Mouse (Mus musculus): ENCODE data around the gene Sccpdh. TPM values are rescaled to one million over a fixed set of nuclear protein-coding genes. Genes with fewer than 3 reads are reported as not detected.
"Not testable (repeated sequence)": the region's sequence is repeated elsewhere in the genome, so short reads cannot be mapped to it uniquely, and the experiment has no call there.

Sccpdh gene
- polyA plus RNA-seq, 1 experiment from 2014 or later, result 14.8 TPM

GRCm38 (mm10) chr1:179677031-179677430 lies 9.0 kb downstream of the Sccpdh start:
- WGBS (ENCODE audit: insufficient replicate concordance), result 76% methylated on average over 2 of the region's 2 CpGs
- Histone ChIP-seq H3K36me3 (peaks cover 10% of the 10 kb centered on the region; the same call in 1 of the 2 replicates), H3K4me2 (no peak overlapping the region), H3K27me3 (replicated peaks) (no peaks in the 10 kb centered on the region; the same call in 1 of the 2 replicates), H3K9me3 (replicated peaks) (no peaks in the 10 kb centered on the region), H3K4me3 (no peak overlapping the region), H3K4me1 (no peaks in the 10 kb centered on the region), H3K27ac (no peak overlapping the region), H3K9ac (no peak overlapping the region)
- ATAC-seq, result no peak

- no peak for ATAC-seq
- Histone ChIP-seq H3K4me1 (0 out of 2 replicates have a peak, but pooled peaks cover 4% of the 10 kb centered on the region), H3K4me3 (no peak overlapping the region), H3K27ac (no peak overlapping the region), H3K9me3 (replicated peaks) (no peaks in the 10 kb centered on the region), H3K27me3 (replicated peaks) (no peaks in the 10 kb centered on the region), H3K36me3 (peaks cover 13% of the 10 kb centered on the region; the same call in 1 of the 2 replicates), H3K9ac (no peak overlapping the region), H3K4me2 (no peak overlapping the region)
- 89% methylated on average over 4 of the region's 4 CpGs for WGBS (ENCODE audit: insufficient replicate concordance)
Measured at GRCm38 (mm10) chr1:179679326-179679725, 11.3 kb downstream of the Sccpdh start.

GRCm38 (mm10) chr1:179682753-179683152 lies 14.7 kb downstream of the Sccpdh start:
- WGBS (ENCODE audit: insufficient replicate concordance), result 56% methylated on average over 9 of the region's 10 CpGs
- H3K27ac ChIP-seq; ATAC-seq; H3K9me3 ChIP-seq (replicated peaks); H3K27me3 ChIP-seq (replicated peaks); H3K4me2 ChIP-seq; H3K4me3 ChIP-seq; H3K9ac ChIP-seq; H3K4me1 ChIP-seq: not testable (repeated sequence)
- peaks cover 13% of the 10 kb centered on the region; the same call in 1 of the 2 replicates for H3K36me3 ChIP-seq

- Histone ChIP-seq H3K4me2 (no peak overlapping the region), H3K27ac (no peak overlapping the region), H3K27me3 (replicated peaks) (no peaks in the 10 kb centered on the region), H3K36me3 (peaks cover 13% of the 10 kb centered on the region; the same call in 1 of the 2 replicates), H3K4me1 (0 out of 2 replicates have a peak, but pooled peaks cover 4% of the 10 kb centered on the region), H3K4me3 (no peak overlapping the region), H3K9me3 (replicated peaks) (no peaks in the 10 kb centered on the region), H3K9ac (no peak overlapping the region)
- 84% methylated on average over 6 of the region's 6 CpGs for WGBS (ENCODE audit: insufficient replicate concordance)
- ATAC-seq, result no peak
Measured at GRCm38 (mm10) chr1:179686348-179686747, 18.3 kb downstream of the Sccpdh start.

DNA sequence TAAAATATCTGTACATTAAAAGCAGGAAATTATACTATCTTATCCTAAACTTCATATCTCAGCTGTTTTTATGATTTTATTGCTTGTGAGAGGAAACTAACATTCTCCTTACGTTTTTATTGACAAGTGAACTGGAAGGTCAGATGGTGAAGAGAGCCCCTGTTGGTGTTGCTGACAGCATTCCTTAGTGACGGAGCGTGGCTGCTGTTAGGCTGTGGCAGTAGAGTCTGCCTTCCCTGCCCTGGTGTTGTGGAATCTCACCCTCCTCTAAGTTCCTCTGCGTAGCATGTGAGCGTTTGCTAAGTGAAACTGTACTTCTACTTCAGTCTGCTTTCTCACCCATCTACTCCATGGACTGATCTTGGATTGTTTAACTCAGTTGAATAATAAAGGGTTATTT lies 18.8 kb downstream of the Sccpdh start:
- Histone ChIP-seq H3K9me3 (replicated peaks) (no peaks in the 10 kb centered on the region), H3K27me3 (replicated peaks) (no peaks in the 10 kb centered on the region), H3K4me3 (no peak overlapping the region), H3K27ac (no peak overlapping the region), H3K9ac (no peak overlapping the region), H3K4me2 (no peak overlapping the region), H3K36me3 (peaks cover 11% of the 10 kb centered on the region; the same call in 1 of the 2 replicates), H3K4me1 (0 out of 2 replicates have a peak, but pooled peaks cover 4% of the 10 kb centered on the region)
- no peak for ATAC-seq
- WGBS (ENCODE audit: insufficient replicate concordance), result 77% methylated on average over 5 of the region's 5 CpGs

- Histone ChIP-seq H3K9me3 (replicated peaks) (no peaks in the 10 kb centered on the region), H3K9ac (no peak overlapping the region), H3K36me3 (peaks cover 6% of the 10 kb centered on the region; the same call in 1 of the 2 replicates), H3K27ac (no peak overlapping the region), H3K4me1 (0 out of 2 replicates have a peak, but pooled peaks cover 4% of the 10 kb centered on the region), H3K4me2 (no peak overlapping the region), H3K4me3 (no peak overlapping the region), H3K27me3 (replicated peaks) (no peaks in the 10 kb centered on the region)
- WGBS (ENCODE audit: insufficient replicate concordance), result 44% methylated on average over 1 of the region's 1 CpGs
- ATAC-seq, result no peak
Measured at GRCm38 (mm10) chr1:179687305-179687704, 19.3 kb downstream of the Sccpdh start.

DNA sequence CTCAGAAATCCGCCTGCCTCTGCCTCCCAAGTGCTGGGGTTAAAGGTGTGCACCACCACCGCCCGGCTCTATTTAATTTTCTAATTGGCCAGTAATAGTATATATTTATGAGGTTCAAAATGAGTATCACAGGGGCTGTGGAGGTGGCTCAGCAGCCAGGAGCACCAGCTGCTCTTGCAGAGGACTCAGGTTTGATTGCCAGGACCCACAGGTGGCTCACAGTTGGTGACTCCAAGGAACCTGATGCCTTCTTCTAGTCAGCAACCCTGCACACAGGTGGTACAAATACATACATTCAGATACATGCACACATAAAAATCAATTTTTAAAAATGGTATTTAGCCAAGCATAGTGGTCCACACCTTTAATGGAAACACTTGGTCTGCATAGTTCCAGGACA lies 20.0 kb downstream of the Sccpdh start:
- Histone ChIP-seq H3K27ac (no peak overlapping the region), H3K4me2 (no peak overlapping the region), H3K4me3 (no peak overlapping the region), H3K9me3 (replicated peaks) (no peaks in the 10 kb centered on the region), H3K9ac (no peak overlapping the region), H3K27me3 (replicated peaks) (no peaks in the 10 kb centered on the region), H3K4me1 (0 out of 2 replicates have a peak, but pooled peaks cover 2% of the 10 kb centered on the region), H3K36me3 (peaks cover 5% of the 10 kb centered on the region; the same call in 1 of the 2 replicates)
- no peak for ATAC-seq
- 81% methylated on average over 3 of the region's 3 CpGs for WGBS (ENCODE audit: insufficient replicate concordance)

GRCm38 (mm10) chr1:179688415-179688814 lies 20.4 kb downstream of the Sccpdh start:
- Histone ChIP-seq H3K4me1 (no peaks in the 10 kb centered on the region), H3K9me3 (replicated peaks) (no peaks in the 10 kb centered on the region), H3K9ac (no peak overlapping the region), H3K27ac (no peak overlapping the region), H3K27me3 (replicated peaks) (no peaks in the 10 kb centered on the region), H3K4me3 (no peak overlapping the region), H3K4me2 (no peak overlapping the region), H3K36me3 (peaks cover 5% of the 10 kb centered on the region; the same call in 1 of the 2 replicates)
- no peak for ATAC-seq
- 65% methylated on average over 6 of the region's 6 CpGs for WGBS (ENCODE audit: insufficient replicate concordance)

- ATAC-seq, result no peak
- H3K9ac ChIP-seq, result no peak overlapping the region
- H3K27ac ChIP-seq, result no peak overlapping the region
- no peak overlapping the region for H3K4me2 ChIP-seq
- H3K27me3 ChIP-seq (replicated peaks), result no peaks in the 10 kb centered on the region
- H3K4me3 ChIP-seq, result no peak overlapping the region
- no peaks in the 10 kb centered on the region for H3K4me1 ChIP-seq
- no peaks in the 10 kb centered on the region for H3K9me3 ChIP-seq (replicated peaks)
- 70% methylated on average over 5 of the region's 5 CpGs for WGBS (ENCODE audit: insufficient replicate concordance)
- peaks cover 5% of the 10 kb centered on the region; the same call in 1 of the 2 replicates for H3K36me3 ChIP-seq
Measured at GRCm38 (mm10) chr1:179688914-179689313, 20.9 kb downstream of the Sccpdh start.

DNA sequence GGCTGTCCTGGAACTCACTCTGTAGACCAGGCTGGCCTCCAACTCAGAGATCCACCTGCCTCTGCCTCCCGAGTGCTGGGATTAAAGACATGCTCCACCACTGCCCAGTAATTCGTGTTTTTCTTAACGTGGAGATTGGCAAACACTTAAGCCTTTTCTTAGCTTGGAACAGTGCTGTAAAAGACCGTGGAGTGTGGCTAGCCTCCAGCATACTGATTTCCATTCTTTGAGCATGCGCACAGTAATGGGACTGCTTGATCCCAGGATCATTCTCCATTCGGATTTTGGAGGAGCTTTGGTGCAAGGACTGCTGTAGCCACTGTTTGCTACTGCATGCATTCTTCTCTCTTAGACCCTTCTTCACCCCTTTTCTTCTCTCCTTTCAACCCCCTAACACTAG lies 21.5 kb downstream of the Sccpdh start:
- WGBS (ENCODE audit: insufficient replicate concordance), result 59% methylated on average over 6 of the region's 6 CpGs
- ATAC-seq, result no peak

GRCm38 (mm10) chr1:179704150-179704549 lies 36.1 kb downstream of the Sccpdh start:
- WGBS (ENCODE audit: insufficient replicate concordance), result 11% methylated on average over 3 of the region's 3 CpGs
- ATAC-seq, result no peak; the same call in 1 of the 2 replicates
- H3K4me2 ChIP-seq, result 0 out of 2 replicates have a peak overlapping the region, but pooled peaks have one; percentile 1
- H3K4me3 ChIP-seq, result no peak overlapping the region
- 0 out of 2 replicates have a peak, but pooled peaks cover under 1% of the 10 kb centered on the region for H3K27me3 ChIP-seq (replicated peaks)
- H3K36me3 ChIP-seq, result no peaks in the 10 kb centered on the region
- peaks cover 10% of the 10 kb centered on the region for H3K4me1 ChIP-seq
- no peak overlapping the region for H3K9ac ChIP-seq
- no peak overlapping the region for H3K27ac ChIP-seq
- H3K9me3 ChIP-seq (replicated peaks), result no peaks in the 10 kb centered on the region

More for the DNA sequence above, 21.5 kb downstream of the Sccpdh start:
- Histone ChIP-seq H3K9me3 (replicated peaks) (no peaks in the 10 kb centered on the region), H3K4me2 (no peak overlapping the region), H3K27ac (no peak overlapping the region), H3K36me3 (peaks cover 5% of the 10 kb centered on the region; the same call in 1 of the 2 replicates), H3K9ac (no peak overlapping the region), H3K4me1 (no peaks in the 10 kb centered on the region), H3K4me3 (no peak overlapping the region), H3K27me3 (replicated peaks) (no peaks in the 10 kb centered on the region)

GRCm38 (mm10) chr1:179705154-179705553 lies 37.1 kb downstream of the Sccpdh start:
- ATAC-seq, result no peak
- 78% methylated on average over 6 of the region's 6 CpGs for WGBS (ENCODE audit: insufficient replicate concordance)

DNA sequence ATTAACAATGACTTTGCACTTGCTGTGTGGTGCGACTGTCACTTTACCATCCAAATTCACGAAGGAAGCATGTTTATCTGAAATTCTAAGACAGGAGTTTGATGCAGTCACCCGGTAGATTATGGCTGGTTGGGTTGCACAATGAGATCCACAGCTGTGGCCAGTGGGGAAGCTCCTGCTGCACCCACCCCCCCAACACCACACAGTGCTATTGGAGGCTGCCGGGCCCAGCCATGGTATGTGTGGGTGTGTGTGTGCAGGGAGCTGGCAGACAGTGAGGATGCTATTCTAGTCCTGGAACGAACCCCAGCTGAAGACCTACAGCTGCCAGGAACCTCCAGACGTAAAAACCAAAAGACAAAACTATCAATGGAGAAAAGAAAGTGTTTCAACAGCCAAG lies 41.4 kb downstream of the Sccpdh start:
- Histone ChIP-seq H3K36me3 (no peaks in the 10 kb centered on the region), H3K4me2 (no peak overlapping the region), H3K4me3 (no peak overlapping the region), H3K4me1 (peaks cover 2% of the 10 kb centered on the region), H3K27me3 (replicated peaks) (no peaks in the 10 kb centered on the region), H3K9ac (no peak overlapping the region), H3K27ac (no peak overlapping the region), H3K9me3 (replicated peaks) (no peaks in the 10 kb centered on the region)
- 55% methylated on average over 6 of the region's 6 CpGs for WGBS (ENCODE audit: insufficient replicate concordance)
- no peak for ATAC-seq

More at GRCm38 (mm10) chr1:179705154-179705553, 37.1 kb downstream of the Sccpdh start:
- Histone ChIP-seq H3K4me1 (peaks cover 10% of the 10 kb centered on the region), H3K4me2 (no peak overlapping the region), H3K36me3 (no peaks in the 10 kb centered on the region), H3K27ac (no peak overlapping the region), H3K4me3 (no peak overlapping the region), H3K9me3 (replicated peaks) (no peaks in the 10 kb centered on the region), H3K27me3 (replicated peaks) (no peaks in the 10 kb centered on the region), H3K9ac (no peak overlapping the region)
